Mouse (Mus musculus) forebrain, embryonic 16.5 days (tissue): ENCODE results near the gene Cd8b1. TPM values are rescaled to one million over a fixed set of nuclear protein-coding genes. Genes with fewer than 3 reads are reported as not detected.

Source experiments
- ATAC-seq: fragments of 200-750 bp; cut with Nextera tagmentation; 2 replicates; pipeline ENCODE4 v1.8.0; 2017; ENCODE audit warnings: mild to moderate bottlenecking, moderate library complexity
- H3K27ac ChIP-seq: fragments of 300-500 bp; sonication (generic); 2 replicates; pipeline ENCODE4 v1.5.1; 2014; ENCODE audit warnings: low read length, control low read depth
- H3K27me3 ChIP-seq: fragments of 300-500 bp; sonication (generic); replicated peaks from 2 replicates; pipeline ENCODE4 v1.6.1; 2014; ENCODE audit warnings: low read length; ENCODE audit not compliant: control insufficient read depth, insufficient read depth
- H3K36me3 ChIP-seq: fragments of 300-500 bp; sonication (generic); 2 replicates; pipeline ENCODE4 v1.6.1; 2014; ENCODE audit not compliant: control insufficient read depth, insufficient read depth
- H3K4me1 ChIP-seq: fragments of 300-500 bp; sonication (generic); replicated peaks from 2 replicates; pipeline ENCODE4 v1.6.1; 2014; ENCODE audit warnings: low read length; ENCODE audit not compliant: control insufficient read depth, insufficient read depth
- H3K4me2 ChIP-seq: fragments of 300-500 bp; sonication (generic); 2 replicates; pipeline ENCODE4 v1.6.1; 2014; ENCODE audit warnings: mild to moderate bottlenecking, low read length, control low read depth
- H3K4me3 ChIP-seq: fragments of 300-500 bp; sonication (generic); replicated peaks from 2 replicates; pipeline ENCODE4 v1.5.1; 2014; ENCODE audit warnings: mild to moderate bottlenecking, low read length, control low read depth
- H3K9ac ChIP-seq: fragments of 300-500 bp; sonication (generic); replicated peaks from 2 replicates; pipeline ENCODE4 v1.6.1; 2014; ENCODE audit warnings: low read depth, low read length, control low read depth
- H3K9me3 ChIP-seq: fragments of 300-500 bp; sonication (generic); 2 replicates; pipeline ENCODE4 v1.6.1; 2016; ENCODE audit warnings: low read length; ENCODE audit not compliant: control insufficient read depth
- WGBS: fragments of 180-500 bp; shearing (Covaris S2); extraction: QIAGEN DNeasy Blood & Tissue Kit; methylation state at CpG from one replicate; pipeline ENCODE4 v1.1.7; 2014; 5-methylcytosine and 5-hydroxymethylcytosine counted together
- polyA plus RNA-seq: library from polyadenylated mRNA; unstranded; fragments of >200 nt; fragmentation: Nextera tagmentation; extraction: Ambion mirVana; gene quantifications from 2 replicates; pipeline ENCODE4 v1.2.1, GENCODE M21; 2015

The Cd8b1 gene
- not detected in 2 replicates for polyA plus RNA-seq

GRCm38 (mm10) chr6:71322491-71322921 is at the start of gene Cd8b1:
Gene Cd8b1, plus strand, starts transcription at chr6:71322788.
- no peak for ATAC-seq
- no peaks in the 10 kb centered on the region for H3K27me3 ChIP-seq
- H3K9ac ChIP-seq = no peak within 1 kb of the TSS
- no peak within 1 kb of the TSS for H3K4me3 ChIP-seq
- WGBS = 85% methylated on average over 7 of the region's 7 CpGs
- H3K4me1 ChIP-seq = no peaks in the 10 kb centered on the region
- no peak within 1 kb of the TSS for H3K27ac ChIP-seq
- no peaks in the 10 kb centered on the region for H3K36me3 ChIP-seq
- no peaks in the 10 kb centered on the region for H3K9me3 ChIP-seq
- no peak within 1 kb of the TSS for H3K4me2 ChIP-seq

- WGBS = 94% methylated on average over 1 of the region's 1 CpGs
These were observed 48.9 kb upstream of the Cd8b1 start for GRCm38 (mm10) chr6:71273715-71274114.

GRCm38 (mm10) chr6:71274621-71275020 is 48.0 kb upstream of the Cd8b1 start:
- Histone ChIP-seq H3K27ac (no peak overlapping the region), H3K9me3 (no peaks in the 10 kb centered on the region), H3K36me3 (no peaks in the 10 kb centered on the region), H3K4me2 (no peak overlapping the region), H3K27me3 (no peaks in the 10 kb centered on the region), H3K4me1 (peaks cover 16% of the 10 kb centered on the region), H3K4me3 (no peak overlapping the region), H3K9ac (no peak overlapping the region)
- ATAC-seq = no peak
- WGBS = 94% methylated on average over 1 of the region's 1 CpGs

More at GRCm38 (mm10) chr6:71273715-71274114, 48.9 kb upstream of the Cd8b1 start:
- H3K9me3 ChIP-seq = no peaks in the 10 kb centered on the region
- H3K27ac ChIP-seq = no peak overlapping the region
- H3K36me3 ChIP-seq = no peaks in the 10 kb centered on the region
- H3K4me3 ChIP-seq = no peak overlapping the region
- peaks cover 16% of the 10 kb centered on the region for H3K4me1 ChIP-seq
- ATAC-seq = no peak
- no peak overlapping the region for H3K9ac ChIP-seq
- no peaks in the 10 kb centered on the region for H3K27me3 ChIP-seq
- no peak overlapping the region for H3K4me2 ChIP-seq

GRCm38 (mm10) chr6:71279418-71279817 is 43.2 kb upstream of the Cd8b1 start:
- 45% methylated on average over 1 of the region's 1 CpGs for WGBS

GRCm38 (mm10) chr6:71293509-71293908 is 29.1 kb upstream of the Cd8b1 start:
- no peaks in the 10 kb centered on the region for H3K9me3 ChIP-seq
- H3K4me1 ChIP-seq = no peaks in the 10 kb centered on the region
- H3K27ac ChIP-seq = no peak overlapping the region
- H3K27me3 ChIP-seq = no peaks in the 10 kb centered on the region
- no peak overlapping the region for H3K4me3 ChIP-seq
- 84% methylated on average over 14 of the region's 14 CpGs for WGBS
- no peak for ATAC-seq
- no peaks in the 10 kb centered on the region for H3K36me3 ChIP-seq
- H3K9ac ChIP-seq = no peak overlapping the region
- no peak overlapping the region for H3K4me2 ChIP-seq

More at GRCm38 (mm10) chr6:71279418-71279817, 43.2 kb upstream of the Cd8b1 start:
- Histone ChIP-seq H3K9me3 (no peaks in the 10 kb centered on the region), H3K4me2 (no peak overlapping the region), H3K4me3 (no peak overlapping the region), H3K4me1 (no peaks in the 10 kb centered on the region), H3K9ac (no peak overlapping the region), H3K27ac (no peak overlapping the region), H3K36me3 (no peaks in the 10 kb centered on the region), H3K27me3 (no peaks in the 10 kb centered on the region)
- ATAC-seq = no peak

- no peaks in the 10 kb centered on the region for H3K9me3 ChIP-seq
- 78% methylated on average over 6 of the region's 6 CpGs for WGBS
- ATAC-seq = no peak
These were observed 27.3 kb upstream of the Cd8b1 start for GRCm38 (mm10) chr6:71295303-71295702.

GRCm38 (mm10) chr6:71298051-71298450 is 24.5 kb upstream of the Cd8b1 start:
- no peak overlapping the region for H3K9ac ChIP-seq
- ATAC-seq = no peak
- H3K4me1 ChIP-seq = no peaks in the 10 kb centered on the region
- H3K9me3 ChIP-seq = no peaks in the 10 kb centered on the region
- H3K4me2 ChIP-seq = no peak overlapping the region
- H3K36me3 ChIP-seq = no peaks in the 10 kb centered on the region
- no peak overlapping the region for H3K27ac ChIP-seq
- H3K27me3 ChIP-seq = no peaks in the 10 kb centered on the region
- WGBS = 75% methylated on average over 2 of the region's 2 CpGs
- H3K4me3 ChIP-seq = no peak overlapping the region

More at GRCm38 (mm10) chr6:71295303-71295702, 27.3 kb upstream of the Cd8b1 start:
- Histone ChIP-seq H3K27ac (no peak overlapping the region), H3K27me3 (no peaks in the 10 kb centered on the region), H3K4me2 (no peak overlapping the region), H3K9ac (no peak overlapping the region), H3K4me1 (no peaks in the 10 kb centered on the region), H3K4me3 (no peak overlapping the region), H3K36me3 (no peaks in the 10 kb centered on the region)

- Histone ChIP-seq H3K4me3 (no peak overlapping the region), H3K36me3 (no peaks in the 10 kb centered on the region), H3K9ac (no peak overlapping the region), H3K27me3 (no peaks in the 10 kb centered on the region), H3K4me1 (no peaks in the 10 kb centered on the region), H3K27ac (no peak overlapping the region), H3K4me2 (no peak overlapping the region), H3K9me3 (no peaks in the 10 kb centered on the region)
- 35% methylated on average over 3 of the region's 3 CpGs for WGBS
- no peak for ATAC-seq
These were observed 23.8 kb upstream of the Cd8b1 start for GRCm38 (mm10) chr6:71298751-71299150.

DNA sequence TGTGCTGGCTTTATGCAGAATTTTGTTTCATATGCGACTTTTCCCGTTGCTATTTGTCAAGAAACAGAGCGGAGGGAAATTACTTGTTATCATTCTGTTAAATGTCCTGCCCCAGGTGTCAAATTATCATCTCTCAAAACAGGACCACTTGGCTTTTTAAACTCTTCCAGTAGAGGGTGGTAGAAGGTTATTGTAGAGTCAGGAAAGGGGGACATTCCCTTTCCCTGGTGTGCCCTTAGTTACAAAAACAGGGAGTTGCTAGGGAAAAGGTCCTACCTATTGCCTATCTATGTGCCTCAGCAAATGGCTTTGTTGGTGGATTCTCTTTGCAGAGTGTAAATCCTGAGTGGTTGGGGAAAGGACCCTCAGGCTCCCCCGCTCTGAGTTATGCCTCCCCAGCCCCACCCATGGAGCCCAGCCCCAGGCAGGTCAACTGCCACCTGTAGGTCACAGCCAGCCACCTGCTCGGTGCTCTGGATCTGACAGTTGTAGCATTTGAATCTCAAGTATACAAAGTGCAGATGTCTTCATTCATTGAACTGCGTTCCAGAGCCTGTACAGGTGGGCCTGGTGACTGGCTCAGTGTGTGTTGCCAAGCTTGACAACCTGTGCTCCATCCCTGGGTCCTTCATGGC is 20.4 kb upstream of the Cd8b1 start:
- Histone ChIP-seq H3K9me3 (no peaks in the 10 kb centered on the region), H3K36me3 (no peaks in the 10 kb centered on the region), H3K9ac (no peak overlapping the region), H3K4me3 (no peak overlapping the region), H3K27ac (no peak overlapping the region), H3K4me1 (no peaks in the 10 kb centered on the region), H3K4me2 (no peak overlapping the region), H3K27me3 (no peaks in the 10 kb centered on the region)
- WGBS = 78% methylated on average over 6 of the region's 6 CpGs
- ATAC-seq = no peak

- ATAC-seq = no peak
- no peak overlapping the region for H3K9ac ChIP-seq
- no peaks in the 10 kb centered on the region for H3K9me3 ChIP-seq
- H3K4me1 ChIP-seq = no peaks in the 10 kb centered on the region
- no peak overlapping the region for H3K4me2 ChIP-seq
- H3K36me3 ChIP-seq = no peaks in the 10 kb centered on the region
- no peaks in the 10 kb centered on the region for H3K27me3 ChIP-seq
- H3K4me3 ChIP-seq = no peak overlapping the region
- H3K27ac ChIP-seq = no peak overlapping the region
- WGBS = 88% methylated on average over 8 of the region's 8 CpGs
These were observed 15.1 kb upstream of the Cd8b1 start for GRCm38 (mm10) chr6:71307486-71307885.
